ENCODE assay signal across 9 mouse cellular contexts in genomic region chr16:57398387-57399214, GRCm38 (mm10). TPM values are rescaled to one million over a fixed set of nuclear protein-coding genes. Genes with fewer than 3 reads are reported as not detected.
A peak's percentile ranks its signal among the peaks of the same experiment; 100 is the strongest.
DNase-seq lines count a peak whose midpoint lies in the region; ATAC-seq and TF ChIP-seq lines count a peak whose summit lies in the region.
"Had no signal": no experiment of that assay in that cellular context is flagged by ENCODE, and none has a peak within 500 bp of the region (broad histone marks: within the 10 kb centered on the region; RNA-seq: fewer than 3 reads in every experiment).

No protein-coding gene starts in this region.

- H3K9ac ChIP-seq in embryonic facial prominence, embryonic 14.5 days (ENCODE audit: low read depth, low read length) = no peak overlapping the region
- H3K9ac ChIP-seq in lung, embryonic 14.5 days = no peak overlapping the region
- H3K9ac ChIP-seq: embryonic facial prominence, embryonic 13.5 days had no signal

- H3K9me3 ChIP-seq in embryonic facial prominence, embryonic 14.5 days (ENCODE audit: control insufficient read depth, low read length) = no peaks in the 10 kb centered on the region
- H3K9me3 ChIP-seq in lung, embryonic 14.5 days (ENCODE audit: low read depth, low read length) = no peaks in the 10 kb centered on the region
- H3K9me3 ChIP-seq: embryonic facial prominence, embryonic 13.5 days had no signal

- ATAC-seq in CD4-positive, CD25-positive, alpha-beta regulatory T cell, adult 4 months = peak; percentile 27
- peak; percentile 46; the same call in 1 of the 2 replicates for ATAC-seq in embryonic facial prominence, embryonic 14.5 days (ENCODE audit: low read depth)
- no peak for ATAC-seq in lung, embryonic 14.5 days (ENCODE audit: insufficient read depth)

- H3K4me3 ChIP-seq in embryonic facial prominence, embryonic 14.5 days (ENCODE audit: low read depth, low read length) = no peak overlapping the region
- H3K4me3 ChIP-seq in lung, embryonic 14.5 days (ENCODE audit: low read depth, low read length) = no peak overlapping the region
- H3K4me3 ChIP-seq: embryonic facial prominence, embryonic 13.5 days had no signal

- no peak overlapping the region for H3K27ac ChIP-seq in embryonic facial prominence, embryonic 14.5 days (replicated peaks; ENCODE audit: low read depth, low read length)
- H3K27ac ChIP-seq in lung, embryonic 14.5 days (ENCODE audit: low read depth) = no peak overlapping the region
- H3K27ac ChIP-seq: embryonic facial prominence, embryonic 13.5 days had no signal

- peaks cover 20% of the 10 kb centered on the region for H3K4me1 ChIP-seq in embryonic facial prominence, embryonic 14.5 days (ENCODE audit: control insufficient read depth, insufficient read depth, low read length)
- 0 out of 2 replicates have a peak, but pooled peaks cover 11% of the 10 kb centered on the region for H3K4me1 ChIP-seq in lung, embryonic 14.5 days (ENCODE audit: insufficient read depth)

- WGBS in embryonic facial prominence, embryonic 14.5 days = 55% methylated on average over 18 of the region's 18 CpGs
- WGBS in large intestine, adult 2 months = 61% methylated on average over 18 of the region's 18 CpGs
- 49% methylated on average over 18 of the region's 18 CpGs for WGBS in lung, embryonic 14.5 days

- DNase-seq in adrenal gland, postnatal 36 days = peak; percentile 75 to 80
- DNase-seq in embryonic facial prominence, embryonic 14.5 days (ENCODE audit: low spot score) = peak; percentile 83
- peak; percentile 35 for DNase-seq in heart, postnatal 25 days (ENCODE audit: low spot score)
- peak; percentile 61 for DNase-seq in large intestine, adult 2 months (ENCODE audit: low read depth, low spot score)
- DNase-seq in lung, embryonic 14.5 days = peak; percentile 92
- peak; percentile 64 for DNase-seq in ovary, postnatal 14 days (ENCODE audit: low spot score)
- peak; percentile 78 for DNase-seq in thymus, postnatal 14 days

- H3K36me3 ChIP-seq in embryonic facial prominence, embryonic 14.5 days (ENCODE audit: control insufficient read depth, insufficient read depth, low read length) = no peaks in the 10 kb centered on the region
- H3K36me3 ChIP-seq in lung, embryonic 14.5 days (ENCODE audit: insufficient read depth) = no peaks in the 10 kb centered on the region
- H3K36me3 ChIP-seq: embryonic facial prominence, embryonic 13.5 days had no signal

- no peak overlapping the region for H3K4me2 ChIP-seq in embryonic facial prominence, embryonic 14.5 days (ENCODE audit: low read depth, low read length)
- H3K4me2 ChIP-seq in lung, embryonic 14.5 days = no peak overlapping the region
- H3K4me2 ChIP-seq: embryonic facial prominence, embryonic 13.5 days had no signal

- peak; percentile 81 for TF ChIP-seq CTCF in lung, embryonic 14.5 days (IDR thresholded peaks at IDR 0.05; ENCODE audit: low read depth)

- no peaks in the 10 kb centered on the region for H3K27me3 ChIP-seq in embryonic facial prominence, embryonic 14.5 days (replicated peaks; ENCODE audit: control insufficient read depth, insufficient read depth, low read length)
- H3K27me3 ChIP-seq in lung, embryonic 14.5 days (ENCODE audit: insufficient read depth, low read length) = no peaks in the 10 kb centered on the region
- H3K27me3 ChIP-seq: embryonic facial prominence, embryonic 13.5 days had no signal

- intact Hi-C loops in heart, postnatal 25 days (cut with DNase I) = loop anchor here (1.0 to 5.0 kb wide), 4 partner anchors 36 to 179 kb away; no protein-coding TSS in a partner anchor

RNA-seq across cellular contexts. Expression of gene Filip1l, which starts 45.7 kb away (rescaled TPM):
- 10 to 100 TPM; 14.2 to 14.9 TPM for polyA plus RNA-seq in CD4-positive, CD25-positive, alpha-beta regulatory T cell, adult 4 months (2017; shearing (Covaris generic))
- total RNA-seq in adrenal gland, postnatal 36 days (2021) = 10 to 100 TPM; 16.9 to 25.5 TPM
- 25.5 and 30.2 TPM in 2 replicates for polyA plus RNA-seq in embryonic facial prominence, embryonic 14.5 days (2014; fragmentation: Nextera tagmentation; extraction: Ambion mirVana)
- 10 to 100 TPM; 32.9 to 40.7 TPM for total RNA-seq in heart, postnatal 25 days (2021)
- polyA plus RNA-seq in large intestine, adult 2 months (2012; rRNA removed) = 11.0 and 13.0 TPM in 2 replicates
- polyA plus RNA-seq in lung, embryonic 14.5 days (2014; fragmentation: Nextera tagmentation; extraction: Ambion mirVana) = 29.0 and 29.2 TPM in 2 replicates

Comparison
In these comparisons a context has a peak if more than half of its experiments do, and no peak if none do; other contexts are left out.
1. DNase-seq: peak in every context shown above with its lines; median percentile 92 in lung, embryonic 14.5 days; 83 in embryonic facial prominence, embryonic 14.5 days; 78 in thymus, postnatal 14 days; 78 in adrenal gland, postnatal 36 days; 64 in ovary, postnatal 14 days; 61 in large intestine, adult 2 months; 35 in heart, postnatal 25 days.